Mouse (Mus musculus) bone marrow, adult 2 months (tissue): ENCODE data around the gene Stk11.

Experiments used
- CTCF ChIP-seq: fragments of 200-500 bp; IDR thresholded peaks from 2 replicates; pipeline ENCODE4 v1.5.1; 2011; ENCODE audit warnings: low read length, control low read depth; ENCODE audit not compliant: control insufficient read depth, insufficient read depth
- POLR2A ChIP-seq: fragments of 200-500 bp; IDR thresholded peaks from 2 replicates; pipeline ENCODE4 v1.6.1; 2011; ENCODE audit warnings: low read depth, mild to moderate bottlenecking, control low read depth, low read length, borderline replicate concordance; ENCODE audit not compliant: control insufficient read depth

DNA sequence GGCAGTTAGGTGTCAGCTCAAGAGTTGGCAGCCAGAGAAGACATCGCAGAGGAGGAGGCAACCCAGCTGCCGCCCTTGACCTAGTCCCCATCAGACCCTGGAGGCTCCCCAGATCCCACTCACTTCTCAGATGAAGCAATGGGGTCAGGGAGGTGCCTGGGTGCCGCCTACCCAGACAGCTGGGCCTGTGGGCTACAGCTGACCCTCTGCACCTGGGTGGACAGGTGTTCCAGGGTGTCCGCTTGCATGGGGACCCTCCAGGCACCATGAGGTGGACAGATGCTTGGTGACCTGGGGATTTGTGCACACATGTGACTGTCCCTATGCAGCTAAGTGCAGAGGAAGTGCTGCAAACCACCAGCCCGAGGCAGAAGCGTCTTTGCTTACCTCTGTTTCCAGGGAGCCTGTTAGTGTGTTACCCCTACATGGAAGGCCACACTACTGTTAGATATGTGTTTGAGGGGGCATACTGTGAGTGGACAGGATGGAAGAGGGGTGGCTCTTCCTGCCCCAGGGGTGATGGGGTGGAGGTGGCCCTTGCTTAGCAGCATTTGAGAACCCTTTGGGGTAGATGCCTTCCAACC lies 47.2 kb downstream of the Stk11 start:
- no peak for TF ChIP-seq POLR2A
- TF ChIP-seq CTCF, result no peak
